Mouse (Mus musculus) testis, postnatal 14 days (tissue): ENCODE results near the gene Creb3l1.
A peak's percentile ranks its signal among the peaks of the same experiment; 100 is the strongest.

Source experiments
- DNase-seq: peaks from one replicate; pipeline ENCODE4 v3.0.0; 2021; ENCODE audit warnings: low spot score

Gene Creb3l1

GRCm38 (mm10) chr2:91997905-91998608 lies 26.2 kb downstream of the Creb3l1 start:
- DNase-seq, result no peak

DNA sequence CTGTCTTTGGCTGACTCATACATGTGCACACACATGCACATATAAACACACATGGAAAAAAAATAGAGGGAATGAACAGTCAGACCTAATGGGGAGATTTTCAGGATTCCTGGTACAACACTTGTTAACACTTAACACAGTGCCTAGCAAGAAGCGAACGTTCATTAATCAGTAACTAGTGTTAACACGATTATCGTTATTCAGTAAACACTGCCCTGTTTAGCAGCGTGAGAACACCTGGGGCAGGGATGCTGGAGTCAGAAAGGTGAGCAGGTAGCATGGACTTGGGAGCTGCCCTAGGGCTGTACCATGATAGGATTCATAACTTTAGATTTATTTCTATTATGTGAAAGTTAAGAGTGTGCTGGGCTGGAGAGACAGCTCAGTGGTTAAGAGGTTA lies 28.3 kb downstream of the Creb3l1 start:
- no peak for DNase-seq

GRCm38 (mm10) chr2:91993409-91993808 lies 30.9 kb downstream of the Creb3l1 start:
- DNase-seq, result no peak

GRCm38 (mm10) chr2:91989750-91990149 lies 34.6 kb downstream of the Creb3l1 start:
- DNase-seq, result no peak

DNA sequence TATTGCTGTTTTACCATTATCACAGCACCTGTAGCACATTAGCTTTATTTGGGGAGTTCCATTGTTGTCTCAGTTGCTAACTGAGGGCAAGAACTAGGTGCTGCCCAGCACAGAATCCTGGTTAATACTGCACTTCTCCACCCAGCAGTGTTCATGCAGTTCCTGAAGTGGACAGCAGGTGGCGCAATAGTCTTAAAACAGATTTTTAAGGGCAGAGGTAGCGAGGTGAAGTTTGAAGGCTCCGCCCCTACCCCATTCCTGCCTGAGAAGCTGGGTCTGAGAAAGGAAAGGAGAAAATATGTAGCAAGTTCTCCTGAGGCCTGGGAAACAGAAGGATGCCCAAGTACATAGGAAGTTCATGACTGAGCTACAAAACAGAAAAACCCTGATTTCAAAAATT lies 36.8 kb downstream of the Creb3l1 start:
- DNase-seq, result peak; percentile 78

DNA sequence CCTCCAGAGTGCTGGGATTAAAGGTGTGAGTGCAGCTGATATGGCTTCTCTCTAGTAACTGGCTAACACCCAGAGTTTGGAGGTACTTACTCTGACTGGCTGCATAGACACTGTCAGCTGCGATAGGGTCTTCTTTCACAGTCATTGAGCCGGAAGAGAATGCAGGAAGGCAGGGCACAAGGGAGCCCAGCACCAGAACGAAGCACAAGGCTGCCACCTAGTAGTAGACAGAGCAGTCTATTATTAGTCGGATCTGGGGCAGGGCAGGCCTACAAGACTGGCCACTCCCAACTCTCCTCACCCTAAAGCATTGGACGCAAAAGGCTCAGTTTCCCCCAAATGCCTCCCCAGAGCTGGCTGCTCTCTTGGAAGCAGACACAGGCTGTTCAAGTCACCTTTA lies 38.2 kb downstream of the Creb3l1 start:
- DNase-seq, result no peak

DNA sequence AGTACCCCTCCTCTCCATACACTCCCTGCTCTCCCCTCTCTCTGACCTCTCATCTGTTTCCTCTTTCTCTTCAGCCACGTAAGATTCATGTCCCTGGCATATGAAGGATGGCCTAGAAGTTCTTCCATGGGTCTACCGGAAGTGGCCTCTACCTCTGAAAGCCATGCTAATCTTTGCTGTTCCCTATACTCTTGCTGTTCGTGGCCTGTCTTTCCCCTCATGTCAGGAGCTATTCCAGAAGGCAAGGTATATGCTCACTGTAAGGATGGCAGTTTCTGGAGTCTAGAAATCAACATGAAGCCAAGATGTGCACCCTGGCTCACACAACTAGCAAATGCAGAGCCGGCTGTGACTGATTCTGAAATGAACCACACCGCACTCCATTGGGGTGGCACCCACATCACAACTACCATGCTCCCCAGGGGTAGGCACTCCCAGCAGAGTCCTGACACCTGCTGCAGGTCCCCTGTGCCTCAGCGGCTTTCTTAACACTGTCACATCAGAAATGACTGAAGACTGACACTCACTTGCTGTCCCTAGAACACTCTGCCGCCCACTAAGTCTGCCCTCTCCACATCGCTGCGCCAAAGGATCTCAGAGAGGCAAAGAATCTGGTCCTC lies 39.3 kb downstream of the Creb3l1 start:
- no peak for DNase-seq

GRCm38 (mm10) chr2:91984439-91984838 lies 39.9 kb downstream of the Creb3l1 start:
- peak; percentile 69 for DNase-seq

DNA sequence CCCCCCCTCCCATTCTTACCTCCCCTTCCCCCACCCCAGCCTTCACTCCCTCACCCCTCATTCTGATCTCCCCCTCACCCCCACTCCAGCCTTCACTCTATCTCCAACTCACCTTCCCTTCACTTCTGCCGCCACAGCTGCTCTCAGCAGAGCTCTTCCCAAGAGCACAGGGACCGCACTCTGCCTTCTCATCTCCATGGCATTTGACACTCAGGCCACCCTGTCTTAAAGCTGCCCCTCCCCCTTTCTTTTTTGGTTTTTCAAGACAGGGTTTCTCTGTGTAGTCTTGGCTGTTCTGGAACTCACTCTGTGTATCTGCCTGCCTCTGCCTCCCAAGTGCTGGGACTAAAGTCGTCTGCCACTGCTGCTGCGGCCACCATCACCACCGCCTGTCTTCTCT lies 43.5 kb downstream of the Creb3l1 start:
- DNase-seq, result no peak

DNA sequence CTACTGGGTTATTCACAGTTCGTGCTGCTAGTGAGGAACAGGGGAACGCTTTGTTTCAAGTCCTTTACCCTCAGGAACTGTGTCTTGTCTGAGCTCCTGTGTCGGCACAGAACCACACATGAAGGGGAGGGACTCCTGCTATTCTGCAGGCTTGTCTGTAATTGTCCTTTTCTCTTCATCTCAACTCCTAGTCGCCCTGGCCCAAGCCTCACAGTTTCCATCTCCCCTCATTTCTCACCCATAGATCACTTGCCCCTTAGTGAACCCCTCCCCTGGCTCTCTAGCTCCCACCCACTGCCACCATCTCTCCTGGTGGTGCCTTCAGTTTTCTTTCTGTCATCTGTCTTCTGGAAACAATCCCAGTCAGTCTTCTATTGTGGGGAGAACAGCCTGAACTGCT lies 44.1 kb downstream of the Creb3l1 start:
- DNase-seq, result no peak

DNA sequence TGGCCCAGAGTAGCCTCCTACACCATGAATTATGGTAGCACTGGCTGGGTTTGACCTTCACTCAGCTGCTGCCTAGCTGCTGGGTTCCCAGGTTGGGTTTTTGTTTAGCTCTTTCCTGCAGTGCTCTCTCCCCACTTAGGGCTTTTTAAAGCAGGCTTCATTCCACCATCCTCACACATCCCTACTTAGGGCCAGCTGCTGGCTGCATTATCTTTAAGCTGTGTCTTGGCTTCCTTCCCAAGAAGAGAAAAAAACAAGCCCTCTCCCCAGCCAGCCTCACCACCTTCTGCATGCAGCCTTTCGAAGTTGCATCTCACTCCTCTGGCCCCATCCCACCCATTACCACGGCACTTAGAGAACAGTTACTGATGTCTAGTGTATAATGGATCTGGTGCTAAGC lies 45.8 kb downstream of the Creb3l1 start:
- DNase-seq, result no peak

GRCm38 (mm10) chr2:91977960-91978359 lies 46.3 kb downstream of the Creb3l1 start:
- DNase-seq, result no peak

- no peak for DNase-seq
Measured at GRCm38 (mm10) chr2:91975581-91976541, 48.4 kb downstream of the Creb3l1 start, which contains the start of gene Dgkz. Gene Dgkz, minus strand, starts transcription at chr2:91975864.

DNA sequence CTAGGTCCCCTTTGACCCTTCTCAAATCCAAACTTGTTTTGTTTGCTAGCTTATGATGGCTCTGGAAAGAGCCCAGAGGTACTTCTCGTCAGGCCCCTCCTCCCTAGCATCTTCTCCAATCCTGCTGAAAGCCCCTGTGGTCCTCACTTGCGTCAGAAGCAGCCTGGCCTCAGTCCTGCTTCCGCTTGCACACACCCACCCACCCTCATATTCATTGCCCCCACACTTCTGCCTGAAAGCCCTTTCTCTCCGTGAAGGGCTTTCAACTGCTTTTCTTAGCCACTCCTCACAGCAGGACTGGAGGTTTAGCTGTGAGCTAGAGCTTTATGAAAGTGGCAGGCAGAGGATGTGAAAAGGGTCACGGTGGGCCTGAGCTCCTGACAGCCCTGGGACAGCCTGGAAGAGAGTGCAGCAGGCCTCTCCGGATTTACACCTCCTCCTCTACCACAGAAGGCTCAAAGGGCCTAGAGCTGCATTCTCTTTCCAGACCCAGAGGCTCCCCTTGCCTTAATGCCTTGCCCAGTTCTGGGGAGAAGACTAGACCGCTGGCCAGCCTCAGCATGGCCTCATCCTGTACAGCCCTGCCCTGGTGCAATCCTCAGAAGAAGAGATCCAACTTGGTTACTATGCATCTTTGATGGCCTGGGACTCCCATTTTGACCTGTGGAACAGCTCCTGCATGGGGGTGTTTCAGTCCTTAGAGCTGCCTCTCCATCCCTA lies 50.7 kb downstream of the Creb3l1 start:
- no peak for DNase-seq

DNA sequence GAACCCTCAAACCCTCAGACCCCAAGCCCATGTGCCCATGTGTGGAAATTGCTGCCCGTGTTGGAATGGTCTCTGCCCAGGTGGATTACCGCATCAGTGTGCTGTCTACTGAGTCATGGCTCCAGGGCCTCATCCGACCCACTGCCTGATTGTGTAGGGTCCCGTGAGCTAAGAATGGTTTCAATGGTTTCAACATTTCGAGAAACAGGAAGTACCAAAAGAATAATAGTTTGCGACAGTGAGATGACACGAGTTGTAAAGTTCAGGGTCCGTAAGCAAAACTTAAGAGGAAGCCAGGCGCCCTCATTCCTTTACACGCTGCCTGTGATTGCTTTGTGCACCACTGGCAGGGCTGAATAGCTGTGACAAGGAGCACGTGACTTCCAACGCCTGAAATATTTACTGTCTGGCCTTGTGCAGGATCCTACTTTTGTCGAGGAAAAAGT lies 52.2 kb downstream of the Creb3l1 start:
- no peak for DNase-seq

- DNase-seq, result no peak
Measured at GRCm38 (mm10) chr2:91971231-91972097, 52.8 kb downstream of the Creb3l1 start.

- no peak for DNase-seq
Measured at GRCm38 (mm10) chr2:91967962-91968361, 56.3 kb downstream of the Creb3l1 start.

- no peak for DNase-seq
Measured at GRCm38 (mm10) chr2:91966367-91966766, 57.9 kb downstream of the Creb3l1 start.

DNA sequence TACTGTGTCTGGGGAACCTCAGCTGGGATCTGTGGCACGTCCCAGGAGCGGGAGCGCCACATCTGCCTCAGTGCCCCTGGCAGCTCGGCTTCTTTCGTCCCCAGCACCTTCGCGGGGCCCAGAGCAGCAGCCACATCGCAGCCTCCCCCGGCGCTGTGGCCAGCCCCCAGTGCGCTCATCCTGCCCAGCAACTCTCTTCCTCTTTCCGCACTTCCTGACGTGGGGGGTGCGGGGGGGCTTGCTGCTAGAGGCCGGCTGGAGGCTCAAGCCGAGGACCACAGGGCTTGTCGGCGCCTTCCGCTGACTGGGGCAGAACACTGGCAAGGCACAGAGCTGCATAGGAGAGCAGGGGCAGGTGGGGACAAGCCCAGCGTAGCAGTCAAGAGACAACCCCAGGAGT lies 58.9 kb downstream of the Creb3l1 start:
- no peak for DNase-seq

DNA sequence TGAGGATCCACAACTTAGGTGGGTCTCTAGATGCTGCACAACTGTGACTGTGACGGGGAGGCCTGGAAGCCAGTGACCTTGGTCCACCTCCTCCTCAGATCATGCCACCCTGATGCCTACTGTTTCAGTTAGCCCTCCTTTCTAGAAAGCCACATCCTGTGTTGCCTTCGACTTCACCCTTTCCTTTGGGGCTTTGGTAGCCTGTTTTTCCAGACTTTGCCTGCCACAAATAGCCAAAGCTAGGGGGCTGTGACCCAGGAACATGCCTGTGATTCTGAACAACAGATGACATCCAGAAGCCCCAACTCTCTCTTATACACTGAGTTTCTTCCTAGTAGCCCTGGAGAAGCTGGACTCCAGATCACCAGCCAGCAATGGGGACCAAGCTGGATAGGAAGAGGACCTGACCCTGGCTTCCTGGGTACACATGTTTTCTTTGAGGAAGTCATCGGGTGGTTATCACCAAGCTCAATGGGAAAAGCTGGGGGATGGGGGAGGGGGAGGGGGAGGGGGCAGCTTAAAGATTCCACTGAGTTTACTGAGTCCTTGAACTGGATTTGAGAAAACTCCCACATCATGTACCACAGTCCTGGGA lies 59.6 kb downstream of the Creb3l1 start:
- no peak for DNase-seq
